Mouse (Mus musculus) liver, embryonic 11.5 days (tissue): ENCODE results near the gene Slc35e3. TPM values are rescaled to one million over a fixed set of nuclear protein-coding genes. Genes with fewer than 3 reads are reported as not detected.
A peak's percentile ranks its signal among the peaks of the same experiment; 100 is the strongest.

ENCODE experiments used
- ATAC-seq: fragments of 200-750 bp; cut with Nextera tagmentation; replicated peaks from 2 replicates; pipeline ENCODE4 v1.8.0; 2017; ENCODE audit warnings: moderate number of reproducible peaks, mild to moderate bottlenecking, moderate TSS enrichment, moderate library complexity; ENCODE audit not compliant: low FRiP score
- DNase-seq: peaks from one replicate; pipeline ENCODE4 v3.0.0-alpha.2; 2017; ENCODE audit warnings: low spot score
- H3K27ac ChIP-seq: fragments of 300-500 bp; sonication (generic); 2 replicates; pipeline ENCODE4 v1.5.1; 2014; ENCODE audit warnings: mild to moderate bottlenecking, low read depth, low read length, control low read depth
- H3K27me3 ChIP-seq: fragments of 300-500 bp; sonication (generic); replicated peaks from 2 replicates; pipeline ENCODE4 v1.6.1; 2014; ENCODE audit warnings: low read length, mixed read lengths; ENCODE audit not compliant: control insufficient read depth, insufficient read depth
- H3K36me3 ChIP-seq: fragments of 300-500 bp; sonication (generic); 2 replicates; pipeline ENCODE4 v1.6.1; 2014; ENCODE audit warnings: mild to moderate bottlenecking, low read length, moderate library complexity, mixed read lengths; ENCODE audit not compliant: control insufficient read depth, insufficient read depth
- H3K4me1 ChIP-seq: fragments of 300-500 bp; sonication (generic); replicated peaks from 2 replicates; pipeline ENCODE4 v1.6.1; 2014; ENCODE audit warnings: low read length, mixed read lengths; ENCODE audit not compliant: control insufficient read depth, insufficient read depth
- H3K4me2 ChIP-seq: fragments of 300-500 bp; sonication (generic); 2 replicates; pipeline ENCODE4 v1.6.1; 2014; ENCODE audit warnings: mild to moderate bottlenecking, control low read depth, moderate library complexity
- H3K4me3 ChIP-seq: fragments of 300-500 bp; sonication (generic); 2 replicates; pipeline ENCODE4 v1.5.1; 2014; ENCODE audit warnings: low read depth, low read length, control low read depth
- H3K9ac ChIP-seq: fragments of 300-500 bp; sonication (generic); 2 replicates; pipeline ENCODE4 v1.6.1; 2014; ENCODE audit warnings: low read depth, low read length, control low read depth
- H3K9me3 ChIP-seq: fragments of 300-500 bp; sonication (generic); 2 replicates; pipeline ENCODE4 v1.6.1; 2016; ENCODE audit warnings: low read length, inconsistent platforms, mixed read lengths; ENCODE audit not compliant: control insufficient read depth
- WGBS: fragments of 180-500 bp; shearing (Covaris S2); extraction: QIAGEN DNeasy Blood & Tissue Kit; methylation state at CpG from one replicate; pipeline ENCODE4 v1.1.7; 2014; 5-methylcytosine and 5-hydroxymethylcytosine counted together
- polyA plus RNA-seq: library from polyadenylated mRNA; unstranded; fragments of >200 nt; fragmentation: Nextera tagmentation; extraction: Ambion mirVana; gene quantifications from 2 replicates; pipeline ENCODE4 v1.2.1, GENCODE M21; 2014

The Slc35e3 gene
- polyA plus RNA-seq, 1 experiment from 2014 or later: 7.2 TPM

GRCm38 (mm10) chr10:117711408-117711807 lies 34.8 kb downstream of the Slc35e3 start:
- DNase-seq: no peak
- no peaks in the 10 kb centered on the region for H3K27me3 ChIP-seq
- 77% methylated on average over 5 of the region's 5 CpGs for WGBS
- H3K4me2 ChIP-seq: peak overlapping the region; percentile 89
- no peak for ATAC-seq
- H3K9ac ChIP-seq: peak overlapping the region; percentile 96
- peaks cover 5% of the 10 kb centered on the region for H3K36me3 ChIP-seq
- no peaks in the 10 kb centered on the region for H3K9me3 ChIP-seq
- peaks cover 3% of the 10 kb centered on the region; the same call in 1 of the 2 replicates for H3K4me1 ChIP-seq
- H3K4me3 ChIP-seq: peak overlapping the region; percentile 83
- H3K27ac ChIP-seq: peak overlapping the region; percentile 93; the same call in 1 of the 2 replicates

DNA sequence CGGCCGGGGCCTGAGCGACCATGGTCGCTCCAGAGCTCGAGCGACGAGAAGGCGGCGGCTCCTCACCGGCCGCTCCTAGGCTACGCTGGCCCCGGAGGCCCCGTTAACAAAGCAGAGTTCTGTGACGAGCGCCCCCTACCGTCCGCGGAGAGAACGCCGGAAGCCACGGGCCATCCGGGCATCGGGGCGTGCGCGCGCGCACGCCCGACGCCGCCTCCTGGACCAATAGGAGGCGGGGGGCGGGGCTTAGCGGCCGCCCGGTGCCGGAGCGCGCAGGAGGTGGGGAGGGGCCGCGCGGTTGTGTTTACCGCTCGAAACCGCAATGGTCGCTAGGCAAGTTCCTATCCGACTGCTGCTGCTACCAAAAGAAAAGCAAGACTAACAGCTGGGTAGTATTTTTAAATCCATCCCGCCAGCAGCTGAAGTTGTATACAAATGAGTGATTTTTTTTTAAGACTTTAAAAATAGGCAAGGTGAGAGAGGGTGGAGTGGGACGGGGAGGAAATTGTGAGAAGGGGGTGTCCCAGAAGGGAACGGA lies 35.5 kb downstream of the Slc35e3 start, which contains the start of gene Mdm2:
Gene Mdm2 (minus strand): TSS at position 155 of the 538 bp plus-strand sequence.
- peak; percentile 97 for DNase-seq
- H3K4me1 ChIP-seq: peaks cover 3% of the 10 kb centered on the region; the same call in 1 of the 2 replicates
- under 1% methylated on average over 52 of the region's 52 CpGs for WGBS

DNA sequence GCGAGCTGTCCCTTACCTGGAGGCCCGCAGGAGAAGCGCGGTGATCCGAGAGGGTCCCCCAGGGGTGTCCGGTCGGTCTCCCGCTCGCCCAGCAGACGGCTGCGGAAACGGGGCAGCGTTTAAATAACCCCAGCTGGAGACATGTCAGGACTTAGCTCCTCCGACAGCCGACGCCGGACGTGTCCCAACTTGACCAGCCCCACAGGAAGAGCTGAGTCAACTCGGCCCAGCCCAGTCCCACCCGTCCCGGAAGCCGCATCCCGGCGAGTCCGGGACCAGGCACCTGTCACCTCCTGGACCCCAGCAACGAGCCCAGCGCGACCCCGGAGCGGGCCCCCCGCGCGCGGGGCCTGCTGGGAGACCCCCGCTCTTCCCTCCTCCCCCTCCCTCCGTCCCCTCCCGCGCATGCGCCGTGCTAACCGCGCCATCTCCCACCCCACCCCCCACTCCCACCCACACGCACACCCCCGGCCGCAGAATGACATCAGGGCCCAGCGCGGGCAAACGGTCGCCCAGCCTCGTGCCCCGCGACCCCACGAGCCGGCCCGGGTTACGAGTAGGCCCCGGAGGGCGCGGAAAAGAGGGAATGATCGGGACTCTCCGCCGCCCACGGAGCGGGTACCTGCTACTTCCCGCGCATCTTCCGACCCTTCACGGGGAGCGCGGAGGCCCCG lies 36.1 kb downstream of the Slc35e3 start:
- Histone ChIP-seq H3K4me3 (peak overlapping the region; percentile 83), H3K27ac (peak overlapping the region; percentile 93), H3K27me3 (no peaks in the 10 kb centered on the region), H3K4me2 (peak overlapping the region; percentile 89), H3K36me3 (peaks cover 11% of the 10 kb centered on the region), H3K9me3 (no peaks in the 10 kb centered on the region), H3K4me1 (peaks cover 3% of the 10 kb centered on the region; the same call in 1 of the 2 replicates), H3K9ac (peak overlapping the region; percentile 96)
- WGBS: under 1% methylated on average over 57 of the region's 71 CpGs
- DNase-seq (peak; percentile 85), ATAC-seq (peak; percentile 74)

More for the DNA sequence above, 35.5 kb downstream of the Slc35e3 start, which contains the start of gene Mdm2:
- peak within 1 kb of the TSS; percentile 89 for H3K4me2 ChIP-seq
- H3K27ac ChIP-seq: peak within 1 kb of the TSS; percentile 93
- H3K27me3 ChIP-seq: no peaks in the 10 kb centered on the region
- ATAC-seq: peak; percentile 90
- no peaks in the 10 kb centered on the region for H3K9me3 ChIP-seq
- peaks cover 7% of the 10 kb centered on the region for H3K36me3 ChIP-seq
- peak within 1 kb of the TSS; percentile 83 for H3K4me3 ChIP-seq
- H3K9ac ChIP-seq: peak within 1 kb of the TSS; percentile 96

DNA sequence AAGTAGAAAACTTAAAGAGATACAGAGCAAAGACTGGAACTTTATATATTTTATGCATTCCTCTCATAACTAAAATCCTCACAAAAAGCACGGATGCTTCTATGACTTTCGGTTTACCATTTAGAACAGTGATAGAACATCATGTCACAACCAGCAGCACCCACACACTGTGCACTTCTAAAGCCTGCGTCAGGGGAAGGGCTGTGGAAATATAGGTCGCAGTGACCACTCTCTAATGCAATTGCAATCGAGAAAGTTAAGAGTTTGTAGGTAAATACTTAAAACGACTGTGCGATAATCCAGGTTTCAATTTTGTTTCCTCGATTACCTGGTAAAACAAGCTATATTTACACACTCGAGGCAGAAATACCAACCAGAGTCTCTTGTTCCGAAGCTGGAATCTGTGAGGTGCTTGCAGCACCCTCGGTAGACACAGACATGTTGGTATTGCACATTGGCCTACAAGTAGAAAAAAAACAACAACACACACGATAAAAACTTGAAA lies 36.8 kb downstream of the Slc35e3 start:
- H3K4me2 ChIP-seq: peak overlapping the region; percentile 89
- no peaks in the 10 kb centered on the region for H3K27me3 ChIP-seq
- no peak for ATAC-seq
- H3K4me3 ChIP-seq: peak overlapping the region; percentile 83
- no peaks in the 10 kb centered on the region for H3K9me3 ChIP-seq
- no peak for DNase-seq
- peak overlapping the region; percentile 96 for H3K9ac ChIP-seq
- H3K36me3 ChIP-seq: peaks cover 17% of the 10 kb centered on the region
- H3K4me1 ChIP-seq: peaks cover 3% of the 10 kb centered on the region; the same call in 1 of the 2 replicates
- WGBS: 33% methylated on average over 12 of the region's 12 CpGs
- peak overlapping the region; percentile 93 for H3K27ac ChIP-seq

DNA sequence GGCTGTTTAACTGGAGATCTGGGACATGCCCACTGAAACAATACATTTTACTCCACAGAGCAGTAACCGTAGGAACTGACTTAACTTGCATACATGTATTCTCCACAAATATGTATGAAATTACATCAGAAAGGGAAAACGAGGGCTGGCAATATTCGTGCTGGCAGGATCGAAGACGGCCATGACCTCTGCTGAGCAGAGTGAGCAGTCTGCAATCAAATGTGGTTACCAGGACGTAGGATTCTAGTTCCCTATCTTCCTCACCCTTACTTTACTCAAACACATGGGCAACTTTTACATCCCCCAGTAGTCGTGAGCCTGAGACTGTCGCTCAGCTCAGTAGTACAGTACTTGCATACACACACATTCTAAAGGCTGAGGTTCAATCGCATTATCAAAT lies 37.3 kb downstream of the Slc35e3 start:
- 61% methylated on average over 9 of the region's 9 CpGs for WGBS
- Histone ChIP-seq H3K27me3 (no peaks in the 10 kb centered on the region), H3K4me2 (peak overlapping the region; percentile 89), H3K27ac (no peak overlapping the region), H3K9ac (peak overlapping the region; percentile 96), H3K9me3 (no peaks in the 10 kb centered on the region), H3K4me3 (peak overlapping the region; percentile 83), H3K36me3 (peaks cover 20% of the 10 kb centered on the region), H3K4me1 (peaks cover 3% of the 10 kb centered on the region; the same call in 1 of the 2 replicates)
- ATAC-seq (no peak), DNase-seq (no peak)

DNA sequence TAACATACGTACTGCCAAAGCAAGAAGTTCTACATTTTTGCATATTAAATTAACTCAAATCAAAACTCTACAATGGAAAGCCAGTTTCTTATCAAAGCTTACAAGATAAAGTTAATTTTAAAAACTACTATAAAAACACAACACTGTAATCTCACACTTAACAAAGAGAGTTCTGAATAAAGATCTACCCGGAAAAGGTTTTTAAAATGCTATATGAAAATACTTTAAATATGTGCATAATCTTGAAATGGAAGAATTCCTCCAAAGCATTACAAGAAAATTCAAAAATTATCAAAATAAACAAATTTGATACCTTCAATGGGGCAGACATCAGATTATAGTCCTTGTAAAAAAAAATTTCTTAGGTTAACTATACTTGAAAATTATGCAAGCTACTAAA lies 37.8 kb downstream of the Slc35e3 start:
- DNase-seq: no peak
- Histone ChIP-seq H3K4me1 (peaks cover 3% of the 10 kb centered on the region; the same call in 1 of the 2 replicates), H3K4me3 (no peak overlapping the region), H3K27me3 (no peaks in the 10 kb centered on the region), H3K27ac (no peak overlapping the region), H3K9me3 (no peaks in the 10 kb centered on the region), H3K9ac (no peak overlapping the region), H3K36me3 (peaks cover 24% of the 10 kb centered on the region), H3K4me2 (peak overlapping the region; percentile 89; the same call in 1 of the 2 replicates)
- 91% methylated on average over 2 of the region's 2 CpGs for WGBS
- ATAC-seq: no peak

DNA sequence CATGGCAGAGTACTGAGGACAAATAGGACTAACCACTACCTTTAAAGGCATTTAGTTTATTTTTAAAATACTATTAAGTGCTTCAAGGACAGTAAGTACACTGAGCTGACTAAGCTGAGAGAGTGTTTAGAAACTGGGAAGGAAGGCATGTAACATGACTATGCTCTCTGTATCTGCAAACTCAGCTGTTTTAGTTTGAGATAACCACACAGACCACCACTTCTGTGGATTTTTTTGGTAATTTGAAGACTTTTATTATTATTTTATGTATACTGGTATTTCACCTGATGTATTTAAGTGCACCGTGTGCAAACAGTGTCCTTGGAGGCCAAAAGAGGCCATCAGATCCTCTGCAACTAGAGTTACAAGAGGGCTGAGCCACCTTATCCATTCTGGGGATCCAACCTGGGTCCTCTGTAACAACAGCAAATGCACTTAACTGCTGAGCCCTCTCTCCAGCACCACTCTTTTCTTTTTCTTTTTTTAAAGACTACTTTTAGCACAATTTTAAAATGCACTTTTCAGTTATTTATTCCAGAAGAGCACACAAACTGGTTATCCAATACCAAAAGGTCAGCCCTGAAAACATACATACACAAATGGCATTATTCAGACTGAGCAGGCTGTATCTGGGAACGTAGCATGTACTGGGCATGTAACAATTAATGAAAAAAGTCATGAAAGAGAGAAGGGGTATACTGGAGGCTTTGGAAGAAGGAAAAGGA lies 38.9 kb downstream of the Slc35e3 start:
- no peak overlapping the region for H3K4me2 ChIP-seq
- H3K27me3 ChIP-seq: no peaks in the 10 kb centered on the region
- peaks cover 3% of the 10 kb centered on the region; the same call in 1 of the 2 replicates for H3K4me1 ChIP-seq
- H3K27ac ChIP-seq: no peak overlapping the region
- no peak for ATAC-seq
- peaks cover 31% of the 10 kb centered on the region for H3K36me3 ChIP-seq
- H3K9ac ChIP-seq: no peak overlapping the region
- no peaks in the 10 kb centered on the region for H3K9me3 ChIP-seq
- no peak for DNase-seq
- 88% methylated on average over 2 of the region's 2 CpGs for WGBS
- H3K4me3 ChIP-seq: no peak overlapping the region

GRCm38 (mm10) chr10:117706440-117706839 lies 39.7 kb downstream of the Slc35e3 start:
- H3K27me3 ChIP-seq: no peaks in the 10 kb centered on the region
- DNase-seq (no peak), ATAC-seq (no peak)
- H3K4me1 ChIP-seq: peaks cover 3% of the 10 kb centered on the region; the same call in 1 of the 2 replicates
- WGBS: 85% methylated on average over 6 of the region's 6 CpGs
- H3K4me3 ChIP-seq: no peak overlapping the region
- no peak overlapping the region for H3K27ac ChIP-seq
- H3K4me2 ChIP-seq: no peak overlapping the region
- H3K9ac ChIP-seq: no peak overlapping the region
- H3K36me3 ChIP-seq: peaks cover 38% of the 10 kb centered on the region
- no peaks in the 10 kb centered on the region for H3K9me3 ChIP-seq
